9 mouse cellular contexts compared by ENCODE assay signal in genomic region chr16:94789958-94790357, GRCm38 (mm10).
A peak's percentile ranks its signal among the peaks of the same experiment; 100 is the strongest.
DNase-seq lines count a peak whose midpoint lies in the region; ATAC-seq lines count a peak whose summit lies in the region.
"Had no signal": no experiment of that assay in that cellular context is flagged by ENCODE, and none has a peak within 500 bp of the region (broad histone marks: within the 10 kb centered on the region; RNA-seq: fewer than 3 reads in every experiment).

No protein-coding gene starts in this region.

- H3K27ac ChIP-seq in heart, embryonic 12.5 days (ENCODE audit: poor library complexity, severe bottlenecking) = no peak overlapping the region
- no peak overlapping the region for H3K27ac ChIP-seq in embryonic facial prominence, embryonic 10.5 days (replicated peaks)
- H3K27ac ChIP-seq: limb, embryonic 13.5 days had no signal

- no peaks in the 10 kb centered on the region for H3K4me1 ChIP-seq in heart, embryonic 12.5 days (replicated peaks)
- H3K4me1 ChIP-seq in embryonic facial prominence, embryonic 10.5 days = no peaks in the 10 kb centered on the region
- H3K4me1 ChIP-seq: limb, embryonic 13.5 days had no signal

- peak; percentile 10 to 47 for DNase-seq in heart, postnatal 10 days
- DNase-seq in 416B (ENCODE audit: low read depth) = peak; percentile 67
- peak; percentile 5 for DNase-seq in adrenal gland, adult 8-10 months
- peak; percentile 33 for DNase-seq in embryonic facial prominence, embryonic 10.5 days (ENCODE audit: low spot score)
- DNase-seq in testis, postnatal 14 days (ENCODE audit: low spot score) = peak; percentile 49
- no peak for DNase-seq in kidney, postnatal 25 days

- no peaks in the 10 kb centered on the region for H3K36me3 ChIP-seq in heart, embryonic 12.5 days
- H3K36me3 ChIP-seq in embryonic facial prominence, embryonic 10.5 days (replicated peaks) = no peaks in the 10 kb centered on the region
- H3K36me3 ChIP-seq: limb, embryonic 13.5 days had no signal

- H3K4me3 ChIP-seq in heart, embryonic 12.5 days = no peak overlapping the region
- no peak overlapping the region for H3K4me3 ChIP-seq in embryonic facial prominence, embryonic 10.5 days
- H3K4me3 ChIP-seq: limb, embryonic 13.5 days had no signal

- intact Hi-C loops in heart, postnatal 10 days (cut with DNase I) = loop anchor here (5.0 kb wide), 1 partner anchor 207 kb away; the partner anchor contains the start of gene Kcnj6

- 27% methylated on average over 6 of the region's 6 CpGs for WGBS in heart, embryonic 12.5 days
- WGBS in embryonic facial prominence, embryonic 10.5 days = 30% methylated on average over 6 of the region's 6 CpGs

- H3K4me2 ChIP-seq in heart, embryonic 12.5 days = no peak overlapping the region
- H3K4me2 ChIP-seq: limb, embryonic 13.5 days had no signal

- peaks cover 10% of the 10 kb centered on the region for H3K27me3 ChIP-seq in heart, embryonic 12.5 days (replicated peaks)
- peaks cover 15% of the 10 kb centered on the region for H3K27me3 ChIP-seq in embryonic facial prominence, embryonic 10.5 days (replicated peaks; ENCODE audit: low read depth, poor library complexity, severe bottlenecking)

- H3K9me3 ChIP-seq in heart, embryonic 12.5 days (replicated peaks) = no peaks in the 10 kb centered on the region
- no peaks in the 10 kb centered on the region for H3K9me3 ChIP-seq in embryonic facial prominence, embryonic 10.5 days
- H3K9me3 ChIP-seq: limb, embryonic 13.5 days had no signal

- H3K9ac ChIP-seq in heart, embryonic 12.5 days = no peak overlapping the region
- H3K9ac ChIP-seq: limb, embryonic 13.5 days had no signal

- ATAC-seq in heart, embryonic 12.5 days (ENCODE audit: insufficient number of reproducible peaks, low FRiP score) = no peak
- ATAC-seq in inflammation-experienced regulatory T-cells, adult 6 months = no peak

Comparison
In these comparisons a context has a peak if more than half of its experiments do, and no peak if none do; other contexts are left out.
1. DNase-seq: peak in heart, postnatal 10 days (2 of 2), 416B (single experiment), adrenal gland, adult 8-10 months (single experiment), embryonic facial prominence, embryonic 10.5 days (single experiment) and testis, postnatal 14 days (single experiment); none in kidney, postnatal 25 days (0 of 2).